Mouse (Mus musculus): ENCODE data around the gene Wdr70. TPM values are rescaled to one million over a fixed set of nuclear protein-coding genes. Genes with fewer than 3 reads are reported as not detected.

Wdr70 gene
- polyA plus RNA-seq, 1 experiment from 2014 or later, result 29.1 TPM

GRCm38 (mm10) chr15:7835404-7835803 lies 263.6 kb downstream of the Wdr70 start:
- no peak overlapping the region for H3K4me2 ChIP-seq (replicated peaks; ENCODE audit: low read depth, low read length)
- no peaks in the 10 kb centered on the region for H3K27me3 ChIP-seq (replicated peaks; ENCODE audit: insufficient read depth, low read length)
- TF ChIP-seq EP300 (IDR thresholded peaks at IDR 0.05) (no peak), CTCF (IDR thresholded peaks at IDR 0.05) (no peak)
- no peak overlapping the region for H3K4me3 ChIP-seq (ENCODE audit: low read depth, low read length)
- WGBS, result 84% methylated on average over 9 of the region's 9 CpGs
- H3K9ac ChIP-seq (replicated peaks; ENCODE audit: low read depth), result no peak overlapping the region
- no peaks in the 10 kb centered on the region for H3K36me3 ChIP-seq (ENCODE audit: insufficient read depth, low read length)
- DNase-seq (ENCODE audit: low spot score) (no peak), ATAC-seq (no peak)
- no peaks in the 10 kb centered on the region for H3K9me3 ChIP-seq (ENCODE audit: low read length)
- no peak overlapping the region for H3K27ac ChIP-seq (ENCODE audit: low read length)
- H3K4me1 ChIP-seq (ENCODE audit: insufficient read depth, low read depth, low read length), result no peaks in the 10 kb centered on the region

- Histone ChIP-seq H3K9ac (replicated peaks; ENCODE audit: low read depth) (no peak overlapping the region), H3K27me3 (replicated peaks; ENCODE audit: insufficient read depth, low read length) (0 out of 2 replicates have a peak, but pooled peaks cover 3% of the 10 kb centered on the region), H3K27ac (ENCODE audit: low read length) (no peak overlapping the region), H3K4me3 (ENCODE audit: low read depth, low read length) (no peak overlapping the region), H3K4me1 (ENCODE audit: insufficient read depth, low read depth, low read length) (no peaks in the 10 kb centered on the region), H3K9me3 (ENCODE audit: low read length) (no peaks in the 10 kb centered on the region), H3K36me3 (ENCODE audit: insufficient read depth, low read length) (no peaks in the 10 kb centered on the region), H3K4me2 (replicated peaks; ENCODE audit: low read depth, low read length) (no peak overlapping the region)
- DNase-seq (ENCODE audit: low spot score), result no peak
- no peak for TF ChIP-seq CTCF (IDR thresholded peaks at IDR 0.05)
- TF ChIP-seq EP300 (IDR thresholded peaks at IDR 0.05), result no peak
- ATAC-seq, result no peak
- WGBS, result 43% methylated on average over 6 of the region's 6 CpGs
These were observed 273.5 kb downstream of the Wdr70 start for GRCm38 (mm10) chr15:7825530-7825929.

- no peak overlapping the region for H3K27ac ChIP-seq (ENCODE audit: low read length)
- ATAC-seq, result no peak
- no peak for DNase-seq (ENCODE audit: low spot score)
- no peak overlapping the region for H3K9ac ChIP-seq (replicated peaks; ENCODE audit: low read depth)
- H3K4me1 ChIP-seq (ENCODE audit: insufficient read depth, low read depth, low read length), result no peaks in the 10 kb centered on the region
- no peaks in the 10 kb centered on the region for H3K36me3 ChIP-seq (ENCODE audit: insufficient read depth, low read length)
- no peak for TF ChIP-seq CTCF (IDR thresholded peaks at IDR 0.05)
- no peak for TF ChIP-seq EP300 (IDR thresholded peaks at IDR 0.05)
- no peak overlapping the region for H3K4me3 ChIP-seq (ENCODE audit: low read depth, low read length)
- 0 out of 2 replicates have a peak, but pooled peaks cover 3% of the 10 kb centered on the region for H3K27me3 ChIP-seq (replicated peaks; ENCODE audit: insufficient read depth, low read length)
- no peak overlapping the region for H3K4me2 ChIP-seq (replicated peaks; ENCODE audit: low read depth, low read length)
- 65% methylated on average over 6 of the region's 6 CpGs for WGBS
- no peaks in the 10 kb centered on the region for H3K9me3 ChIP-seq (ENCODE audit: low read length)
These were observed 275.1 kb downstream of the Wdr70 start for GRCm38 (mm10) chr15:7823886-7824285.

Small RNA genes lying within 50 kb of the gene (microRNA-seq; reads per million reads assigned to microRNA genes)
- not detected for gene Gm27529

Other genes starting within 250 kb of the Wdr70 start
- gene Nup155, start 10.1 kb upstream of the Wdr70 start, polyA plus RNA-seq (2015; fragmentation: Nextera tagmentation; extraction: Ambion mirVana), result 3.4 and 4.2 TPM in 2 replicates
- 3.8 and 4.5 TPM in 2 replicates for gene Cplane1, start 69.9 kb upstream of the Wdr70 start, polyA plus RNA-seq (2015; fragmentation: Nextera tagmentation; extraction: Ambion mirVana)